31 mouse cellular contexts compared by ENCODE assay signal in genomic region chr2:93982457-93983235, GRCm38 (mm10). TPM values are rescaled to one million over a fixed set of nuclear protein-coding genes. Genes with fewer than 3 reads are reported as not detected.
A peak's percentile ranks its signal among the peaks of the same experiment; 100 is the strongest.
DNase-seq lines count a peak whose midpoint lies in the region; ATAC-seq and TF ChIP-seq lines count a peak whose summit lies in the region.
"Had no signal": no experiment of that assay in that cellular context is flagged by ENCODE, and none has a peak within 500 bp of the region (broad histone marks: within the 10 kb centered on the region; RNA-seq: fewer than 3 reads in every experiment).

No protein-coding gene starts in this region.

- no peaks in the 10 kb centered on the region for H3K4me1 ChIP-seq in liver, postnatal 0 days (ENCODE audit: insufficient read depth)
- no peaks in the 10 kb centered on the region for H3K4me1 ChIP-seq in liver, embryonic 11.5 days (replicated peaks; ENCODE audit: control insufficient read depth, insufficient read depth, low read length)
- H3K4me1 ChIP-seq in intestine, embryonic 15.5 days (replicated peaks) = peaks cover 23% of the 10 kb centered on the region
- H3K4me1 ChIP-seq in lung, embryonic 15.5 days = peaks cover 16% of the 10 kb centered on the region

- no peaks in the 10 kb centered on the region for H3K9me3 ChIP-seq in liver, postnatal 0 days (ENCODE audit: low read length)
- no peaks in the 10 kb centered on the region for H3K9me3 ChIP-seq in liver, embryonic 11.5 days (ENCODE audit: control insufficient read depth, low read length)
- H3K9me3 ChIP-seq in intestine, embryonic 15.5 days = no peaks in the 10 kb centered on the region
- H3K9me3 ChIP-seq in lung, embryonic 15.5 days = no peaks in the 10 kb centered on the region
- H3K9me3 ChIP-seq: embryonic facial prominence, embryonic 10.5 days; forebrain, embryonic 12.5 days; heart, embryonic 12.5 days; hindbrain, embryonic 13.5 days; midbrain, embryonic 10.5 days had no signal

- no peak overlapping the region for H3K27ac ChIP-seq in liver, postnatal 0 days (ENCODE audit: low read depth)
- H3K27ac ChIP-seq in liver, embryonic 11.5 days (ENCODE audit: low read depth, low read length) = no peak overlapping the region
- peak overlapping the region; percentile 34; the same call in 1 of the 2 replicates for H3K27ac ChIP-seq in intestine, embryonic 15.5 days
- peak overlapping the region; percentile 87 for H3K27ac ChIP-seq in lung, embryonic 15.5 days
- H3K27ac ChIP-seq: embryonic facial prominence, embryonic 10.5 days; forebrain, embryonic 12.5 days; hindbrain, embryonic 13.5 days; macrophage; midbrain, embryonic 10.5 days had no signal

- no peak overlapping the region for H3K4me2 ChIP-seq in liver, postnatal 0 days (ENCODE audit: low read depth, low read length)
- no peak overlapping the region for H3K4me2 ChIP-seq in liver, embryonic 11.5 days
- H3K4me2 ChIP-seq in intestine, embryonic 15.5 days (replicated peaks) = no peak overlapping the region
- H3K4me2 ChIP-seq in lung, embryonic 15.5 days = peak overlapping the region; percentile 22; the same call in 1 of the 2 replicates
- H3K4me2 ChIP-seq: forebrain, embryonic 12.5 days; heart, embryonic 12.5 days; hindbrain, embryonic 13.5 days had no signal

- no peak overlapping the region for H3K9ac ChIP-seq in liver, postnatal 0 days (replicated peaks)
- H3K9ac ChIP-seq in liver, embryonic 11.5 days (ENCODE audit: low read depth, low read length) = no peak overlapping the region
- H3K9ac ChIP-seq in intestine, embryonic 15.5 days = no peak overlapping the region
- no peak overlapping the region for H3K9ac ChIP-seq in lung, embryonic 15.5 days
- H3K9ac ChIP-seq: forebrain, embryonic 12.5 days; heart, embryonic 12.5 days; hindbrain, embryonic 13.5 days had no signal

- peaks cover 28% of the 10 kb centered on the region for H3K36me3 ChIP-seq in liver, postnatal 0 days (replicated peaks; ENCODE audit: insufficient read depth, low read length)
- peaks cover 9% of the 10 kb centered on the region; the same call in 1 of the 2 replicates for H3K36me3 ChIP-seq in liver, embryonic 11.5 days (ENCODE audit: control insufficient read depth, insufficient read depth, low read length)
- peaks cover 5% of the 10 kb centered on the region for H3K36me3 ChIP-seq in intestine, embryonic 15.5 days
- H3K36me3 ChIP-seq in lung, embryonic 15.5 days = peaks cover 12% of the 10 kb centered on the region

- 76% methylated on average over 4 of the region's 4 CpGs for WGBS in liver, postnatal 0 days (ENCODE audit: insufficient replicate concordance)
- WGBS in liver, embryonic 11.5 days = 84% methylated on average over 4 of the region's 4 CpGs
- WGBS in intestine, embryonic 15.5 days = 53% methylated on average over 4 of the region's 4 CpGs
- whole genome bisulfite sequencing in lung, embryonic 15.5 days = 37% methylated on average over 4 of the region's 4 CpGs

- no peaks in the 10 kb centered on the region for H3K27me3 ChIP-seq in liver, postnatal 0 days (ENCODE audit: insufficient read depth, low read length)
- no peaks in the 10 kb centered on the region for H3K27me3 ChIP-seq in liver, embryonic 11.5 days (replicated peaks; ENCODE audit: control insufficient read depth, insufficient read depth, low read length)
- H3K27me3 ChIP-seq in intestine, embryonic 15.5 days (replicated peaks) = no peaks in the 10 kb centered on the region
- H3K27me3 ChIP-seq in lung, embryonic 15.5 days = no peaks in the 10 kb centered on the region
- H3K27me3 ChIP-seq: CH12.LX; forebrain, embryonic 12.5 days; heart, embryonic 12.5 days had no signal

- DNase-seq in liver, postnatal 0 days = no peak
- no peak for DNase-seq in liver, embryonic 11.5 days (ENCODE audit: low spot score)
- peak; percentile 58 to 73 for DNase-seq in lung, postnatal 4 days
- DNase-seq in gastrocnemius, adult 8-10 months (ENCODE audit: low spot score in 2 of 2) = no peak
- no peak for DNase-seq in frontal cortex, postnatal 36 days (ENCODE audit: low spot score in 2 of 2)
- DNase-seq in kidney, adult 18-20 months = no peak
- DNase-seq: cerebellum, adult 8-10 months; heart, postnatal 14 days; left cerebral cortex, postnatal 4 days; liver; retina, postnatal 1 day; right cerebral cortex, postnatal 4 days; thymus, adult 2 months had no signal

- no peak for TF ChIP-seq EP300 in liver, postnatal 0 days (IDR thresholded peaks at IDR 0.05; ENCODE audit: low read depth)

- 0 out of 2 replicates have a peak, but pooled peaks have one; percentile 6 for TF ChIP-seq CTCF in liver, postnatal 0 days (IDR thresholded peaks at IDR 0.05; ENCODE audit: low read depth)

- no peak for ATAC-seq in liver, postnatal 0 days
- ATAC-seq in liver, embryonic 11.5 days (replicated peaks; ENCODE audit: low FRiP score) = no peak
- no peak for ATAC-seq in intestine, embryonic 15.5 days
- ATAC-seq in lung, embryonic 15.5 days (ENCODE audit: borderline replicate concordance, extremely low read depth, low FRiP score, low TSS enrichment) = peak; percentile 67
- ATAC-seq: inflammation-experienced regulatory T-cells, adult 6 months had no signal

- H3K4me3 ChIP-seq in liver, postnatal 0 days (ENCODE audit: low read depth, low read length) = no peak overlapping the region
- H3K4me3 ChIP-seq in liver, embryonic 11.5 days (ENCODE audit: low read depth, low read length) = no peak overlapping the region
- no peak overlapping the region for H3K4me3 ChIP-seq in intestine, embryonic 15.5 days (replicated peaks)
- no peak overlapping the region for H3K4me3 ChIP-seq in lung, embryonic 15.5 days
- H3K4me3 ChIP-seq: embryonic facial prominence, embryonic 10.5 days; forebrain, embryonic 12.5 days; heart, embryonic 12.5 days; hindbrain, embryonic 13.5 days; midbrain, embryonic 10.5 days had no signal

RNA-seq across cellular contexts. Expression of gene Gm27027, which starts 13.5 kb away (rescaled TPM):
- polyA plus RNA-seq in liver, postnatal 0 days (2015; fragmentation: Nextera tagmentation; extraction: Ambion mirVana) = not detected in 2 replicates
- polyA plus RNA-seq in liver, embryonic 11.5 days (2014; fragmentation: Nextera tagmentation; extraction: Ambion mirVana) = not detected in 2 replicates
- not detected in 2 replicates for polyA plus RNA-seq in intestine, embryonic 15.5 days (2015; fragmentation: Nextera tagmentation; extraction: Ambion mirVana)
- not detected in 2 replicates for polyA plus RNA-seq in lung, embryonic 15.5 days (2015; fragmentation: Nextera tagmentation; extraction: Ambion mirVana)
- total RNA-seq in gastrocnemius, adult 8-10 months (2022) = not detected
- total RNA-seq: CH12.LX; common myeloid progenitor, adult 5-6 weeks; heart, postnatal 14 days; layer of hippocampus, adult 8-10 months; left cerebral cortex, postnatal 4 days; MEL; midbrain, postnatal 0 days; neutrophil, adult 5-6 weeks had no signal
- polyA plus RNA-seq: embryonic facial prominence, embryonic 10.5 days; forebrain, embryonic 12.5 days; gonadal fat pad, adult 2 months; heart, embryonic 12.5 days; hindbrain, embryonic 13.5 days; inflammation-experienced regulatory T-cells, adult 6 months; kidney, embryonic 16.5 days; macrophage; midbrain, embryonic 10.5 days; midbrain, postnatal 0 days; thymus, adult 2 months; urinary bladder, adult 2 months had no signal

RNA-seq across cellular contexts. Expression of gene Gm13889, which starts 25.6 kb away (rescaled TPM):
- polyA plus RNA-seq in liver, postnatal 0 days (2015; fragmentation: Nextera tagmentation; extraction: Ambion mirVana) = 5.2 and 6.1 TPM in 2 replicates
- 2.3 and 3.3 TPM in 2 replicates for polyA plus RNA-seq in liver, embryonic 11.5 days (2014; fragmentation: Nextera tagmentation; extraction: Ambion mirVana)
- polyA plus RNA-seq in intestine, embryonic 15.5 days (2015; fragmentation: Nextera tagmentation; extraction: Ambion mirVana) = 14.4 and 16.4 TPM in 2 replicates
- polyA plus RNA-seq in lung, embryonic 15.5 days (2015; fragmentation: Nextera tagmentation; extraction: Ambion mirVana) = 32.1 and 32.4 TPM in 2 replicates
- total RNA-seq in gastrocnemius, adult 8-10 months (2022) = 1 to 10 TPM; 3.3 to 5.6 (median 4.9) TPM
- total RNA-seq: CH12.LX; MEL; neutrophil, adult 5-6 weeks had no signal
- polyA plus RNA-seq: inflammation-experienced regulatory T-cells, adult 6 months; macrophage had no signal

RNA-seq across cellular contexts. Expression of gene Alkbh3, which starts 28.0 kb away (rescaled TPM):
- polyA plus RNA-seq in liver, postnatal 0 days (2015; fragmentation: Nextera tagmentation; extraction: Ambion mirVana) = 24.8 and 28.9 TPM in 2 replicates
- 62.4 and 69.8 TPM in 2 replicates for polyA plus RNA-seq in liver, embryonic 11.5 days (2014; fragmentation: Nextera tagmentation; extraction: Ambion mirVana)
- 63.6 and 72.2 TPM in 2 replicates for polyA plus RNA-seq in intestine, embryonic 15.5 days (2015; fragmentation: Nextera tagmentation; extraction: Ambion mirVana)
- polyA plus RNA-seq in lung, embryonic 15.5 days (2015; fragmentation: Nextera tagmentation; extraction: Ambion mirVana) = 68.4 and 73.0 TPM in 2 replicates
- 10 to 100 TPM; 53.5 to 59.1 (median 57.2) TPM for total RNA-seq in gastrocnemius, adult 8-10 months (2022)
- total RNA-seq: MEL had no signal

Comparison
In these comparisons a context has a peak if more than half of its experiments do, and no peak if none do; other contexts are left out.
1. DNase-seq: peak in lung, postnatal 4 days (2 of 2); none in liver, postnatal 0 days (single experiment), liver, embryonic 11.5 days (single experiment), gastrocnemius, adult 8-10 months (0 of 2), frontal cortex, postnatal 36 days (0 of 2) and kidney, adult 18-20 months (single experiment).
2. H3K27ac ChIP-seq: peak in intestine, embryonic 15.5 days (single experiment) and lung, embryonic 15.5 days (single experiment); none in liver, postnatal 0 days (single experiment) and liver, embryonic 11.5 days (single experiment).